Mouse (Mus musculus): ENCODE data around the gene Vav1. TPM values are rescaled to one million over a fixed set of nuclear protein-coding genes. Genes with fewer than 3 reads are reported as not detected.

Gene Vav1
- 3.2 and 6.1 TPM in 2 replicates for polyA plus RNA-seq (2015; fragmentation: Nextera tagmentation; extraction: Ambion mirVana)

DNA sequence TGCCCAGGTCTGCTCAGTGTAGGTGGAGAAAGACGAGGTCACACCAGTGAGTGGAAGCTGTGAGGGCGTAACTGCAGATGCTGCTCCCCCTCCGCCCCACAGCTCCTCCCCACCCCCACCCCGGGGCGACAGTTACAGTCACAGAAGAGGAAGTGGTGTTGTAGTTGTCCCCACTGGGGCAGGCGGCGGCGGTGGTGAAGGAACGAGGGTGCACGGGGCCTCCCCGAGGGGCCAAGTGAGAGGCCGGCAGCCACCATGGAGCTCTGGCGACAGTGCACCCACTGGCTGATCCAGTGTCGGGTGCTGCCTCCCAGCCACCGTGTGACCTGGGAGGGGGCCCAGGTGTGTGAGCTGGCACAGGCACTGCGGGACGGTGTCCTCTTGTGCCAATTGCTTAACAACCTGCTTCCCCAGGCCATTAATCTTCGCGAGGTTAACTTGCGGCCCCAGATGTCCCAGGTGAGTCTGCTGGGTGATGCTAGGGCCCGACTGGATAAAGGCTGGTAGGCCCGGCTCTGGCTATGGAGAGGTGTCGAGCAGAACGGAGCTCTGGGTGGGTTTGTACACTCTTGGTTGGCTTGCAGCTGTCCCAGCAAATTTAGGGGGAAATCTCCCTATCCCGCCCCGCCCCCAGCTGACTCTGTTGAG is at the start of gene Vav1:
TSS of gene Vav1 (plus strand) at position 158 of the 648 bp plus-strand sequence.
- H3K4me2 ChIP-seq = no peak within 1 kb of the TSS
- H3K9ac ChIP-seq = no peak within 1 kb of the TSS
- H3K4me3 ChIP-seq = peak within 1 kb of the TSS; percentile 13
- ATAC-seq (ENCODE audit: borderline replicate concordance, extremely low read depth, low FRiP score, low TSS enrichment) = no peak
- no peaks in the 10 kb centered on the region for H3K9me3 ChIP-seq
- no peaks in the 10 kb centered on the region for H3K36me3 ChIP-seq
- 50% methylated on average over 24 of the region's 26 CpGs for WGBS
- H3K27ac ChIP-seq = no peak within 1 kb of the TSS
- peaks cover 18% of the 10 kb centered on the region for H3K4me1 ChIP-seq
- H3K27me3 ChIP-seq = no peaks in the 10 kb centered on the region

GRCm38 (mm10) chr17:57229851-57230727 is 48.8 kb upstream of the Vav1 start:
- no peaks in the 10 kb centered on the region for H3K27me3 ChIP-seq
- H3K9me3 ChIP-seq = no peaks in the 10 kb centered on the region
- H3K36me3 ChIP-seq = peaks cover 6% of the 10 kb centered on the region
- no peak overlapping the region for H3K9ac ChIP-seq
- 72% methylated on average over 15 of the region's 15 CpGs for WGBS
- H3K4me1 ChIP-seq = peaks cover 15% of the 10 kb centered on the region; the same call in 1 of the 2 replicates
- no peak for ATAC-seq (ENCODE audit: borderline replicate concordance, extremely low read depth, low FRiP score, low TSS enrichment)
- no peak overlapping the region for H3K27ac ChIP-seq
- H3K4me3 ChIP-seq = no peak overlapping the region
- no peak overlapping the region for H3K4me2 ChIP-seq

GRCm38 (mm10) chr17:57230728-57231125 is 48.2 kb upstream of the Vav1 start:
- H3K27me3 ChIP-seq = no peaks in the 10 kb centered on the region
- no peaks in the 10 kb centered on the region for H3K9me3 ChIP-seq
- no peak overlapping the region for H3K4me2 ChIP-seq
- ATAC-seq (ENCODE audit: borderline replicate concordance, extremely low read depth, low FRiP score, low TSS enrichment) = peak; percentile 24; the same call in 1 of the 2 replicates
- WGBS = 33% methylated on average over 6 of the region's 6 CpGs
- peaks cover 8% of the 10 kb centered on the region for H3K36me3 ChIP-seq
- no peak overlapping the region for H3K27ac ChIP-seq
- H3K9ac ChIP-seq = no peak overlapping the region
- H3K4me1 ChIP-seq = peaks cover 15% of the 10 kb centered on the region; the same call in 1 of the 2 replicates
- no peak overlapping the region for H3K4me3 ChIP-seq

GRCm38 (mm10) chr17:57231321-57231771 is 47.6 kb upstream of the Vav1 start:
- 0 out of 2 replicates have a peak, but pooled peaks have one; percentile 7 for ATAC-seq (ENCODE audit: borderline replicate concordance, extremely low read depth, low FRiP score, low TSS enrichment)

GRCm38 (mm10) chr17:57232200-57232599 is 46.7 kb upstream of the Vav1 start:
- Histone ChIP-seq H3K27ac (no peak overlapping the region), H3K4me1 (peaks cover 15% of the 10 kb centered on the region; the same call in 1 of the 2 replicates), H3K9ac (no peak overlapping the region), H3K4me3 (no peak overlapping the region), H3K36me3 (peaks cover 15% of the 10 kb centered on the region), H3K27me3 (no peaks in the 10 kb centered on the region), H3K4me2 (no peak overlapping the region), H3K9me3 (no peaks in the 10 kb centered on the region)
- ATAC-seq (ENCODE audit: borderline replicate concordance, extremely low read depth, low FRiP score, low TSS enrichment) = no peak
- WGBS = 82% methylated on average over 1 of the region's 1 CpGs

More at GRCm38 (mm10) chr17:57231321-57231771, 47.6 kb upstream of the Vav1 start:
- H3K4me2 ChIP-seq = no peak overlapping the region
- H3K9ac ChIP-seq = no peak overlapping the region
- peaks cover 10% of the 10 kb centered on the region for H3K36me3 ChIP-seq
- H3K4me1 ChIP-seq = peaks cover 15% of the 10 kb centered on the region; the same call in 1 of the 2 replicates
- H3K9me3 ChIP-seq = no peaks in the 10 kb centered on the region
- no peak overlapping the region for H3K4me3 ChIP-seq
- H3K27me3 ChIP-seq = no peaks in the 10 kb centered on the region
- peak overlapping the region; percentile 30 for H3K27ac ChIP-seq

DNA sequence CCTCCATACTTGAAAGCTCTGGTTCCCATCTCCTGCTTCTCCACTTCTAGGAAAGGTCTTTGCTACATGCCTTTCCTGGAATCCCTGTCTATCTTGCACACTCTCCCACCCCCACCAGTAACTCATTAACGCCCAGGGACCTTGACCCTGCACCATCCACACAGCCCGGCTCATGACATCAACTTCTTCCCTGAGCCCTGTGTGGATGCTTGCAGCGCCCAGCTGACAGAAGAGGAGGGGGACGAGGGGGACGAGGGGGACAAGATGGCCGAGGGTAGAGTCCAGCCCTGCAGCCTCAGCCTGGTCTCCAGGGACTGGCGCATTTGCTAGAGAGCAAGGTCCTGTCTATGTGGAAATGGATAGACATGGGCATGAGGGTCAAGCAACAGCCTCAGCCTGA is 45.9 kb upstream of the Vav1 start:
- no peak overlapping the region for H3K27ac ChIP-seq
- H3K36me3 ChIP-seq = peaks cover 23% of the 10 kb centered on the region
- 26% methylated on average over 7 of the region's 7 CpGs for WGBS
- no peak for ATAC-seq (ENCODE audit: borderline replicate concordance, extremely low read depth, low FRiP score, low TSS enrichment)
- no peak overlapping the region for H3K9ac ChIP-seq
- no peak overlapping the region for H3K4me2 ChIP-seq
- H3K4me3 ChIP-seq = no peak overlapping the region
- no peaks in the 10 kb centered on the region for H3K27me3 ChIP-seq
- H3K9me3 ChIP-seq = no peaks in the 10 kb centered on the region
- peaks cover 15% of the 10 kb centered on the region; the same call in 1 of the 2 replicates for H3K4me1 ChIP-seq

DNA sequence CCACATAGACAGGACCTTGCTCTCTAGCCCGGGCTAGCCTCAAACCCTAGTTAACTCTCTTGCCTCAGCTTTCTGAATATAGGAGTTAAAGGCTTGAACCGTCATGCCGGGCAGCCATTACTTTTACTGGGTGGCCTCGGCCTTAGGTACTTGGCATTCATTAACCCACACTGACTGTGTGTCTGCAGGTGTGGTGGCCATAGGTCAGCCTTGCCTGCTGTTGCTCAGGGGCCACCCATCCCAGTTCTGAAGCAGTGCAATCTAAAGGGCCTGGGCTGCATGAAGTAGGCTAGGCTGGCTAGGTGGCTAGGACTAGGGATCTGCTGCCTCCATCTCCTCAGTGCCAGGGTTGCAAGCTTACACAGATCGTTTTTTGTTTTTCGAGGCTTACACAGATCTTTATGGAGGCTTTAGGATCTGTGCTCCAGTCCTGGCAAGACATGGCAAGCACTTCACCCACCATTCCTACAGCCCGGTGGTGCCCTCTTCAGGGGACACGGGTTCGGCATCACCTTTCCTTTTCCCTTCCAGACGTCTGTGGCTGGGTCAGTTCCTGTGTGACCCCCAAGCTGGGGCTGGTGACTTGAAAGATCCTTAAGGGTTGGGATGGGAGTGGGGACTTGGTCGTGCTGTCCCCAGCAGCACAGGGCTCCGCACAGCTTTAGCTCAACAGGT is 44.5 kb upstream of the Vav1 start:
- no peak for ATAC-seq (ENCODE audit: borderline replicate concordance, extremely low read depth, low FRiP score, low TSS enrichment)
- Histone ChIP-seq H3K27me3 (no peaks in the 10 kb centered on the region), H3K36me3 (peaks cover 25% of the 10 kb centered on the region), H3K4me1 (peaks cover 15% of the 10 kb centered on the region; the same call in 1 of the 2 replicates), H3K4me2 (no peak overlapping the region), H3K4me3 (no peak overlapping the region), H3K9me3 (no peaks in the 10 kb centered on the region), H3K27ac (no peak overlapping the region), H3K9ac (no peak overlapping the region)
- 80% methylated on average over 12 of the region's 12 CpGs for WGBS

DNA sequence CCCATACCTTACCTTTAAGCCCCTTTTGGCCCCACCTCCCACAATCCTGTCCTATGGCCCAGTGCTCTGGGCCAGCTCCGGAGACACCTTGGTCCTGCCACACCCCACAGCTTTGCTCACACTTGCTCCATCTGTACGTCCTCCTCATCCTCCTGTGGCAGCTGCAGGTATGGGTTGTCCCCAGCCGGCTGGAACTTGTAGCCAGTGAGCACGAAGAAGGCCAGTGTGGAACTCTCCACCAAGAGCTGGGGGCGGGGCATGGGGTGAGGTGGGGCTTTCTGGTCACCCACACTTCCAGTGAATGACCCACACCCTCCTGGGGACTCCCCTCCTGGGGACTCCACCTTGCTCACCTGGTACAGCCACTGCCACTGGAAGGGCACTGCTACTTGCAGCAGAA is 43.1 kb upstream of the Vav1 start:
- WGBS = 81% methylated on average over 5 of the region's 5 CpGs
- H3K9ac ChIP-seq = no peak overlapping the region
- no peaks in the 10 kb centered on the region for H3K9me3 ChIP-seq
- no peak for ATAC-seq (ENCODE audit: borderline replicate concordance, extremely low read depth, low FRiP score, low TSS enrichment)
- H3K27me3 ChIP-seq = no peaks in the 10 kb centered on the region
- no peak overlapping the region for H3K27ac ChIP-seq
- H3K4me2 ChIP-seq = no peak overlapping the region
- peaks cover 10% of the 10 kb centered on the region; the same call in 1 of the 2 replicates for H3K4me1 ChIP-seq
- peaks cover 25% of the 10 kb centered on the region for H3K36me3 ChIP-seq
- no peak overlapping the region for H3K4me3 ChIP-seq

DNA sequence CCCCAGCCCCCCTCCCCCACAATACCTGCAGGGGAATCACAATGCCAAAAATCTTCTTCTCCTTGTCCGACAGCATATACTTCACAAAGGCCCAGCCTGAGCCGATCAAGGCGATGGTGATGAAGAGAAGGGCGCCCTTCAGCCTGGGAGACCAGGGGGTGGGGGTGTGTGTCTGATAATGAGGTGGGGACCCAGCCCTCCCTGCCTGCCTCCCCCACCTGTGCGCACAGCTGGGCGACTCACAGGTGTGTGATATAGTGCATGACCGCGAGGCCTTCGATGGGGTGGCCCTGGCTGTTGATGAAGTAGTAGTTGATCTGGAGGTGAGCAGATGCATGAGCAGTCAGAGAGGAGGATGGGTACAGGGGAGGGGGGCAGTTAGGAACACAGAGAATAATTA is 41.7 kb upstream of the Vav1 start:
- 89% methylated on average over 9 of the region's 9 CpGs for WGBS
- Histone ChIP-seq H3K9ac (no peak overlapping the region), H3K27me3 (no peaks in the 10 kb centered on the region), H3K4me3 (no peak overlapping the region), H3K27ac (no peak overlapping the region), H3K9me3 (no peaks in the 10 kb centered on the region), H3K4me2 (no peak overlapping the region), H3K4me1 (no peaks in the 10 kb centered on the region), H3K36me3 (peaks cover 33% of the 10 kb centered on the region)
- no peak for ATAC-seq (ENCODE audit: borderline replicate concordance, extremely low read depth, low FRiP score, low TSS enrichment)

GRCm38 (mm10) chr17:57243650-57244370 is 35.1 kb upstream of the Vav1 start:
- 65% methylated on average over 10 of the region's 10 CpGs for WGBS
- Histone ChIP-seq H3K9me3 (no peaks in the 10 kb centered on the region), H3K9ac (no peak overlapping the region), H3K36me3 (peaks cover 19% of the 10 kb centered on the region), H3K4me2 (no peak overlapping the region), H3K27ac (no peak overlapping the region), H3K27me3 (no peaks in the 10 kb centered on the region), H3K4me3 (no peak overlapping the region), H3K4me1 (peaks cover 15% of the 10 kb centered on the region)
- ATAC-seq (ENCODE audit: borderline replicate concordance, extremely low read depth, low FRiP score, low TSS enrichment) = no peak

DNA sequence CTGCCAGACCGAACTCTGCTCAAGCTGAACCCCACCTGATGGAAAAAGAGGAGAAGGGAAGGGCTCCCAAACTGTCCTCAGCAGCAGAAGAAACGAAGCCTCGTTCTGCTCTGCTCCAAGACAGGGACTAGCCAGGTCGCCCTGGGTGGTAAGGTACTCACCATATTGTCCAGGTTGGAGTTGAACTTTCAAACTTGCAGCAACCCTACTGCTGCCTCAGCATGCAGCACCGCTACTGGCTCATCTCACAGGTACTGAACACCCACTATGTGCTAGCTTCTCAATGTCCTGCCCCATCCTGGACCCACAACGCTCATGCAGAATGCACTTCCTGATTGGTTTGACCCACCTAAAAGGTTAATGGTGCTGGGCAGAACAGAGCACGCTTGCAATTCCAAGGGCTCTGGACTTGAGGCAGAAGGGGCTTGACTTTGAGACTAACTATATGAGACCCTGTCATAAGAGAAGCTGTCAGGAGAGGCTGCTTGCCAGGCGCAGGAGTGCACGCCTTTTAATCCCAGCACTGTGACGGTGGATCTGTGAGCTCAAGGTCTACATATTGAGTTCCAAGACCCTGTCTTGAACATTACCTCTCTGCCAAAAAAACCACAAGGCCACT is 33.5 kb upstream of the Vav1 start:
- no peak for ATAC-seq (ENCODE audit: borderline replicate concordance, extremely low read depth, low FRiP score, low TSS enrichment)
- H3K4me1 ChIP-seq = peaks cover 18% of the 10 kb centered on the region
- peaks cover 19% of the 10 kb centered on the region for H3K36me3 ChIP-seq
- H3K9ac ChIP-seq = no peak overlapping the region
- H3K27me3 ChIP-seq = no peaks in the 10 kb centered on the region
- H3K4me2 ChIP-seq = no peak overlapping the region
- 92% methylated on average over 10 of the region's 10 CpGs for WGBS
- H3K4me3 ChIP-seq = no peak overlapping the region
- no peak overlapping the region for H3K27ac ChIP-seq
- no peaks in the 10 kb centered on the region for H3K9me3 ChIP-seq

Measured in lung, embryonic 15.5 days (tissue).